Mouse (Mus musculus) G1E (cell line): ENCODE data around the gene Hpse2.

Experiments used
- CTCF ChIP-seq: IDR thresholded peaks from 2 replicates; pipeline ENCODE4 v1.5.1; 2012; ENCODE audit warnings: low read depth, low read length, inconsistent platforms, mixed read lengths
- GATA1 ChIP-seq: IDR thresholded peaks from 2 replicates; pipeline ENCODE4 v1.6.1; 2012; ENCODE audit warnings: borderline replicate concordance, low read length, inconsistent platforms, mixed read lengths

DNA sequence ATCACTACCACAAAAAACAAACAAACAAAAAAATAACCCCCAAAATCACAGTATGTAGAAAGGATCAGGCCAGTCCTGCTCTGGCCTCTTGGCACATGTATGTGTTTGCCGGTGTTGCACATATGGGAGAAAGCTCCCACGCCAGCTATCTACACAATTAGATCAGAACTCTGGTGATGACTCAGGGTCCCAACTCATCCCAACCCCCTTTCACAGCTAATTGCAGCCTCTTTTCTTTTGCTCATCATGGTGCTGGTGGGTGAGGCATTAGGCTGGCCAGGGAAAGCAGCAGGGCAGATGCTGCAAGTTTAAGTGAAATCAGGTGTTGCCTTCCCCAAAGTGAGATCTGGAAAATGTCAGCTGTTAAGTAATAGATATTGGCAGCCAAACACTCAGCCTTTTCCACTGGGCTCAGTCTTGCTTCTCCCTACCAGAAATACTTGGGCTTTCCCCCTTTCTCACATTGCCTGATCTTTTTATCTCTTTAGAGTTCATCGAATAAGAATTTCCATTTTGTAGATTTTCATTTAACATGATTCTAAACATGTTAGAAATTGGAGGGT, 365.5 kb downstream of the Hpse2 start:
- TF ChIP-seq GATA1 (no peak), CTCF (no peak)
